Mouse (Mus musculus): ENCODE measurements at regions not wholly inside any gene's neighbourhood (a gene's known extent, or its start where the extent isn't known, plus 50 kb on each side); places are given as distances from the start of the nearest gene placed in this dataset.
"Not testable (repeated sequence)": the region's sequence is repeated elsewhere in the genome, so short reads cannot be mapped to it uniquely, and the experiment has no call there.

DNA sequence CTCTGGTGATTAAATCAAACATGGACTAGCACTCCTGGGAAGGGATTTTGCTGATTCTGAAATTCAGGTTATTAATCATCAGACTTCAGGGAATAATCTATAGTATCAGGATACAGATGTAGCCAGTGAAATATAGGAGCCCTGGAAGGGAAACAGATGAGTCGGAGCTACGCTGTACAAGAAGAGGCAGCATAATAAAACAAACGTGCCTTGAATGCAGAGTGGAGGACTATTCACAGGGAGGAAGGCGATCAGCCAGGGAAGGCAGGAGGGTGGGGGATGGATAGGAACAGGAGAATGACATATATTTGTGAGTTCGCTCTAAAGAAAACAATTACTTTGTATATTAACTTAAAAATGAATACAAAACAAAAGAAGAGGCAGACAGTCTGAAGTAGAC, 286.6 kb upstream of the Got2 start:
- DNase-seq (ENCODE audit: low spot score in 2 of 2) = no peak

DNA sequence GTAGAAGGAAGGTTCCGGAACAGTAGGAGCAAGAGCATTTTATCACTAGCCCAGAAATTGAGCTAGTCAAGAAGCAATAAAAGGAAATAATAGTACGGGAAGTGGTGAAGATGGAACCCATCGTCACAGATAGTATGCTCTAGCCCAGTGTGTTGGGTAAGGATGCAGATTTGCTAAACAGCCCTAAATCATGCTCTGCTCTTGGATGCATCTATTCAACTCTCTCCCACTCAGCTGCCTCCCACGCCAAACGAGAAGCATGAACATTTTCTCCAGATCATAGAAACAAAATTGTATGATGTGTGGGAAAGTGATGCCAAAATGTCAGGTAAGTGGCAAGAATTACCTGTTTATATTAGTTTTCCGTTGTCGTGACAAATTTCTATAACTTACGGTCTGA, 276.6 kb upstream of the Got2 start:
- no peak for DNase-seq (ENCODE audit: low spot score in 2 of 2)

DNA sequence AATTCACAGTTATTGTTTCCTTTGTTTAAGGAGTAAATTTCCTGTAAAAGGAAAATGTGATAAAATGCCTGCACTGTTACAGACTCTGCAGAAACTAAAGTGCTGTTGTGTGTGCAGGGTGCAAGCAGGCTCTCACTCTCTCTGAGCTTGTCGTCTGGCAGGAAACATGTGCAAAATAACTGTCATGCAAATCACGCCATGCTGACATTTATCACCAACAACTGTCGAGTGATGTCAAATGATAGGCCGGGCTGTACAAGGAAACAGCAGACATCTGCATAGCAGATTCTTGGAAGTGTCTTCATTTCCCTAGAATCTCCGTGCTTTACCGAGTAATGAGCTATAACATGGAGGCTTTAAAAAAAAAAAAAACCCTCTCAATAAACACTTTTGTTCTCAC, 271.6 kb upstream of the Got2 start:
- DNase-seq (ENCODE audit: low spot score in 2 of 2) = no peak

DNA sequence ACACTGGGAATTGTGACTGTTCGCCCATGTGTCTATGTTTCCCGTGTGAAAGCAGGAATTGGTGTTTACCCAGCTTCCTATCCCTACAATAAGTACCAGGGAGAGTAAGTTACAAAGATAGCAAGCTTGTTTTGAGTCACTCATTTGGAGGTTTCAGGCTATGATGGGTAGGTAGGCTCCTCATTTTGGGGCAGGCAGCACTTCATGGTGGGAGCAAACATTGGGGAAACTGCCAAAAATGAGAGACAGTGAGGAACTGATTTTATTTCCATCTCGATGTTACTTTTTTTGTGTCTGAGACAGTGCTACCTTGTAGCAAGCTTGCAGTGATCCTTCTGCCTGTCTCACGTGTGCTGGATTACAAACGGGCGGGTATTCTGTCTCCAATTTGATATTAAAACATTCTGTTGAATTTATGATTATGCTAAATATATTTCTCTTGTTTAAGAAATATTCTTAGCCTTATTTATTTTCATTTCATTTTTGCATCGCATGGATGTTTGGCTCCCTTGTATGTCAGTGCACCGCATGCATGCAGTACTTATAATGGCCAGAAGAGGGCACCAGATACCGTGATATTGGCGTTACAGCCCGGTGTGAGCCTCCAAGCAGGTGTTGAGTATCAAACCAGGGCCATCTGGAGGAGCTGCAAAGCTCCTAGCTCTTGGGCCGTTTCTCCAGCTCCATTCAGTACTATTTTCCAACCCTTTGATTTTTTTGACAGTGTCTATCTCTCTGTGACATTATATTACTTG, 264.3 kb upstream of the Got2 start:
- DNase-seq (ENCODE audit: low spot score in 2 of 2) = peak; percentile 40 to 55

DNA sequence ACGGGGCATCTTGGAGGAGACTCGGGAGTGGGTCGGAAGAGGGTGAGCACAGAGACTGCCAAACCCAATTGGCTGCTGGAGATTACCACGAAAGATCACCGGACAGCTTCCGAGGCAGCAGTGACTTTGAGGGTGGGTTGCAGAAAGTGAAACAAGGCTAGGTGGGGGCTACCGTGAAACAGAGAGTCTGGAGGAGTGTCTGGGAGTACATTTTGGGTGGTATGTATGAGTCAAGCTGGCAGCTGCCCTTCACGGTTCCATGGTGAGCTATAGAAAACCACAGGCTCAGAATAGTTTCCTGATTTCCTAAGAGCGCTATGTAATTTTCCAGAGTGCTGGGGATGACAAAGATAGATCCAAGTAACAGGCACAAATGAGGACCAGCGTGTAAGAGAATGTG, 263.7 kb upstream of the Got2 start:
- DNase-seq (ENCODE audit: low spot score in 2 of 2) = no peak

DNA sequence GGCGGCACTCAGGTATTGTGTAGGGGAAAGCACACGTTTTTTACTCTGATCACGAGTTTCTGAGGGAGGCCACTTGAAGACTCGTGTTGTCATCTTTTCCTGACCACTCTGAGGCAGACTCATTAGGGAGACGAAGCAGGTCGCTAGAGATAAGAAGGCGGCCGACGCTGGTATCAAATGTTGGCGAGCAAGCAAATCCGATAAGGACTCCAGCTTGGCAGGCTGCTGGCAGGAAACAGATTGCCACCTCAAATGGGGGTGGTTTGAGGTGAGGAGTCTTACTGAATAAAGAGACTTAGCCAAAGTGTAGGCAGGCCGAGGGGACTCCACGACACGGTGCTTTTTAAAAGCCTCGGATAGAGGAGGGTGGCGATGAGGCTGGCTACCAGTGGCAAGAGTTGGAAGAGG, 262.7 kb upstream of the Got2 start:
- no peak for DNase-seq (ENCODE audit: low spot score in 2 of 2)

DNA sequence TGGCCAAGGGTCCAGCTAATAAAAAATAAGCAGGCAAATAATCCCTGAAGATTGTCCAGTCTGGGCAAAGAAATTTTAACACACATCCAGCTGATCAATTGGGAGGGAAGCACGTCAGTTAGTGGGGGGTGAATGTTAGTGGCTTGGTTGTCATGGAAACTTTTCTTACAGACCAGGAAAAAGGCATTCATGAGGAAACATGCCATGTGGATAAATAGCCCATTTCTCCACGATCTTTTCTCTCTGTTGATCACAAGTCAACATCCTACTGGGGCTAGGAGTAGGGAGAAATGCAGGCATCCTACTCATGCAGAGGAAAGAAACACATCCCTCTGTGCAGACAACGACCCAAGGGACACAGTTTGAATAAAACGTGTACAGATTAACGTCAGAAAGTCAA, 243.8 kb upstream of the Got2 start:
- no peak for DNase-seq (ENCODE audit: low spot score in 2 of 2)

DNA sequence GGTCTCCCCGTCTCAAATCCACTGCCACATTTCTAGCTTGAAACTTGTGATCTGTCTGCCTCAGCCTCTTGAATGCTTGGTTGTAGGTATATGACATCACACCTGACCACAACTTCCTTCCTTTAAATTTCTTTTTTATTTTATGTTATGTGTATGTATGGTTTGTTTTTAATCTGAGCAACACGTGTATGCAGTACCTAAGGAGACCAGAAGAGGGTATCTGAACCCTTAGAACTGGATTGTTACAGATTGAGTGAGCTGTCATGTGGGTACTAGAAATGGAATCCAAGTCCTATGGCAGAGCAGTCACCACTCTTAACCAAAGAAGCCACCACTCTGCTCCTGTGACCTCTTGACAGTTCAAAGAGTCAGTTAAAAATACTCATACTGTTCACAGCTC, 240.0 kb upstream of the Got2 start:
- no peak for DNase-seq (ENCODE audit: low spot score in 2 of 2)

DNA sequence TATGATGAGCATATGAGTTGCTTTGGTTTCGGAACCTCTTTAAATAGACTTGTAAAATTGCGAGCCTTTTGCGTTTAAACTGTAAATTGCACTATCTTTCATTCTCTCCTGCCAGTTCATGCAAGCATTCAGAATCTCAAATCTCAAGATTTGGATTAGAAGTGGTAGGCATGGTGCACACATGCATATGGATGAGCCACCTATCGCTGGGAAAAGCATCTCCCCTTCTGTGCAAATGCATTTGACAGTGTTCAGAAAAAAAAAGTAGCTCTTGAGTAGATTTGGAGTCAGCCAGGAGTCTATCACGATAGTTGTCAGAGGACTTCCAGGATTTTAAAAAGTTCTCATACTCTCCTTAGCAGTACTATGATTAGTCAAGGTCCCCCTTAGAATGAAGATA, 212.5 kb upstream of the Got2 start:
- DNase-seq (ENCODE audit: low spot score in 2 of 2) = no peak

DNA sequence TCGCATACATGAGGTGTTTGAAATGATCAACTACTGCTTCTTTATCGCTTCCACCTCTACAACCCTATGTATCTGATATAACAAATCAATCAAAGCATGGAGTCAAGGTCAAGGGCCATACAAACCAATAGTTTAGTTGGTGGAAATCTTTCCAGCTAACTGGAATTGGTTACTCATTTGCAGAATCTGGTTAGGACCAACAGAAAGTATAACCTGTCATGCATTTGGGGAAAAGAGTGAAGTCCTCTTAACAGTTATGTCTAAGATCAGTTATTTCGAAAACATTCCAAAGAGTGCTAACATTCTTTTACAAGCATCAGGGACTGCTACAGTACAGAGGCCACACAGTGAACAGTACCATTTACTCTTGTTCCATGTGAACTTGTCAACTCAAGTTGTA, 204.6 kb upstream of the Got2 start:
- no peak for DNase-seq (ENCODE audit: low spot score in 2 of 2)

DNA sequence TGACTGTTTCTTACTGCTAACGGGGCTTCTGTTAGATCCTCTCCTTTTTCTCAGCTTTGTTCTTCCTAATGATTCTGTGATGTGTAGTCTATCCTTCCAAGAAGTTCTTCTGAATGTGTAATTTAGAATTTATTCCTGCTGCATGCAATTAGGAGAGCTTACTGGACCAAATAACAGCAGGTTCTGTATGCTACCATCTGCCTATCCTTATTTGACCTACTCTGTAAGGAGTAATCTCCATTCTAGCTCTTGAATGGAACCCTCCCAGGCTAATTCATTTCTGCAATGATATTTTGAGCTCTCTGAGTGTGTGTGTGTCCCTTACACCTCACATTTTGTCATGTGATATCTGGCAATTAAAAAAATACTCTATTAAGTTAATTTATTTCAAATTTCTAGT, 201.9 kb upstream of the Got2 start:
- DNase-seq (ENCODE audit: low spot score in 2 of 2) = no peak

DNA sequence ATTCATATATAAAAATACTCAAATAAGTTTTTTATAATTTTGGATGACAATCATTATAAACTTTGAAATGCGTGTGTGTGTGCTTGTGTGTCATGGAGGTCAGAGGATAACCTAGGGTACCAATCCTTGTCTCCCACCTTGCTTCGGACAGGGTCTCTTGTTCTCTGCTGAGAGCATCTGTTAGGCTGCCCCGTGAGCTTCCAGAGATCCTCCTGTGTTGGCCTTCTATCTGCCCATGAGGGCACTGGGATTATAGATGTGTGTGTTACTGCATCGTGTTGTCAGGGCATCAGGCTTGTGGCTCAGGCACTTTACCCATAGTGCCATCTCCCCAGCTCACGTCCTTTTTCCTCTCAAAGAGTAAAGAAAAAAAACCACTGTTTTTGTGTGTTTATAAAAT, 180.0 kb upstream of the Got2 start:
- DNase-seq (ENCODE audit: low spot score in 2 of 2) = no peak

DNA sequence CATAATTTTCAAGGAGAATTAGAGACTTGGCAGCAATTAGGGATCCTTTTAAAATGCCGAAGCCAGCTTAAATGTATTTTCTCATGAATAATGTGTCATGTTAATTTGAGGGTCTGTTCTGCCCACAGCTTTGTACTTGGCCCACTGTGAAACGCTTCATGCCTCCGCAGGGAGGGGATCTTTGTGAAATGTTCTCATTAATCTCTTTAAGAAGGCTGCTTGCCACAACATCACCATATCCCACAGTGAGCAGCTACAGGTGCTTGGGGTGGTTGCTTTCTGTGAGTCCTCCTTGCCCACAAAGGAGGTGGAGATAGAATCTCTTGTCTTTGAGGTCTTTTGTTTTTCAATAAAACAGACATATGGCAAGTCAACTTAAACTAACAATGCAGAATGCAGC, 159.3 kb upstream of the Got2 start:
- no peak for DNase-seq (ENCODE audit: low spot score in 2 of 2)

DNA sequence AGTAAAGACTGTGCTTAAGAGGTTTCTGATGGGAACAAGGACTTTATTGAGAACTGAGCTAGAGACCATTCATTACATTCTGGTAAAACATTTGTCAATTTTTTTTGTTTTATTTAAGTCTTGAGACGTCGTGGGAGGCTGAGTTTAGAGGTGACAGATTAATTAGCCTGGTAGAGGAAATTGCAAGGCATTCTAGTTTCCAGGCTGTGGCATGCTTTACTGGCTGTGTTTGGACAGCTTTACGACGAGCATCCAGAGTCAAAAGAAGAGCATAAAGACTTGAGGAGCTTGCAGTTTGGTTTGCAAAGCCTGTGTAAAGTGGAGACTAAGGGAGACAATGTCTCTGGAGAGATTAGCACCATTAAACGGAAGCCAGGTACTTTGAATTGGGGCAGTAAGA, 154.0 kb upstream of the Got2 start:
- DNase-seq (ENCODE audit: low spot score in 2 of 2) = no peak

DNA sequence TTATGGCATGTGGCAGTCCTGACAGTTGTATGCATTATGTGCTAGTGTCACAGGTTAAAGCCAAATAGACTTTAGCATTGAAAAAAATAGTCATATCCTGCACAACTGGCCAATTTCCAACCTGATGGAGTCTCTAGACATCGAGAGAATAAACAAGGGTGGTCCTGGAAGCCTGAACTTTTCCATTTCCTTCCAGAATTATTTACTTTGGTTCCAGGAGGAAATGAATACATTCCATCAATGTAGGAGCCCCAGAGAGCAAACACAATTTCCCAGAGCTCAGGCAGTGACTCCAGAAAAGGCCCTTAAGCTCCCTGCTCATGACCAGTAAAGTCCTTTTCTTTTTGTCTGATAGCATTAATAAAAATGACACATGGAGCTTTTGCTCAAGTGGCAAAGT, 151.9 kb upstream of the Got2 start:
- DNase-seq (ENCODE audit: low spot score in 2 of 2) = no peak

DNA sequence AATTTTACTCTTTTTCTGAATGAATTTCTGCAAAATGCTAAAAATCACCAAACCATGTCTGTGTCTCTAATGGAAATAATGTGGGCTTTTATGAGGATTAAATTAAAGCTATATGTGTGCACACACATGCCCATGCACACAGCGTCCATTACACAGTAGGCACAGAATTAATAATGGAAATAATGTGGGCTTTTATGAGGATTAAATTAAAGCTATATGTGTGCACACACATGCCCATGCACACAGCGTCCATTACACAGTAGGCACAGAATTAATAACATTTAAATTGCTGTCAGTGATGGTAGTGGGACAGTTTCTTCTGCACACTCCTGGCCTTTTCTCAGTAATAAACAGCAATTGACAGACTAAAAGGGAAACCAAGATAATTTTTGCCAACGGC, 130.4 kb upstream of the Got2 start:
- not testable (repeated sequence) for DNase-seq (ENCODE audit: low spot score in 2 of 2)

DNA sequence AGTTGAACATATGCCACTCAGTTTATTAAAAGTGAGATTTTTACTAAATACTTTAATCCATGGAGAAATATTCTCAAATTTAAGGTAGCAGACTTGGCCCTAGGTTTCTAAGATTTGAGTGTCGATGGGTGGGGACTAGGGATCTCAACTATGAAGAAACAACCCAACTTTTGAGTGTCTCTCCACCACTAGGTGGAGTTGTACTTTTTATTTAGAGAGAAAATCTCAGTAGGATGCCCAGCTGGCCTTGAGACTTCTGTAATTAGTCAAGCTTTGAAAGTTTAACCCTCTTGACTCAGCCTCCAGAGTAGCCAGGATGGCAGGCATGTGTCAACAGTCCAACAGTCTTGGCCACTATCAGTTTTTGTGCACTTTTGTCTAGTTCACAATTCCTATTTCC, 123.7 kb upstream of the Got2 start:
- no peak for DNase-seq (ENCODE audit: low spot score in 2 of 2)

DNA sequence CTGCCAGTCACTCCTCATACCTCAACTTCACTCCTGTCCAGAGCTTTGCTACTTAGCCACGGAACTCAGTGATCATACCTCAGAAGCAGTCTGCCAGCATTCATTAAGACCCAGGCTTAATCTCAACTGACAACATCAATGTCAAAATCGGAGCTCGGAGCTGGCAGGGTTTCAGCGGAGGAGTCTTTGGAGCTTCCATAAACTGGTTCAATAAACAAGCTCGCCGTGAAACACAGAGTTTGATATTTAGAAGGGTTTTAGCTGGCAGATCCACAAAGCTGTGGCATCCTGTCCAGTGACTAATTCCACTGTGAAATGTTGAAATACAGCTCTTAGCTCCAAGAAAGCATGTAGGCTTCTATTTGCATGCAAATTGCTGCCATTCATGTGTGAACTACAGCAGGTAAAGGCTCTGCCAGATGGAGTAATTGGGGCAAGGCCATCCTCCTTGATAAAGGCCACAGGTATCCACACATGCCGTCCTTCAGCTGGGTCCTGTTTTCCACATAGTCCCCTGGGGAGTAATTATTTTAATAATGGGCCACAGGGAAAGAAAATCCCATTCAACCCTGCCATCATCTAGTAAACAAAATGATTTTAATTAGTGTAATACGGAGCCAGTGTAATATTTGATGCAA, 103.6 kb upstream of the Got2 start:
- DNase-seq (ENCODE audit: low spot score in 2 of 2) = no peak

DNA sequence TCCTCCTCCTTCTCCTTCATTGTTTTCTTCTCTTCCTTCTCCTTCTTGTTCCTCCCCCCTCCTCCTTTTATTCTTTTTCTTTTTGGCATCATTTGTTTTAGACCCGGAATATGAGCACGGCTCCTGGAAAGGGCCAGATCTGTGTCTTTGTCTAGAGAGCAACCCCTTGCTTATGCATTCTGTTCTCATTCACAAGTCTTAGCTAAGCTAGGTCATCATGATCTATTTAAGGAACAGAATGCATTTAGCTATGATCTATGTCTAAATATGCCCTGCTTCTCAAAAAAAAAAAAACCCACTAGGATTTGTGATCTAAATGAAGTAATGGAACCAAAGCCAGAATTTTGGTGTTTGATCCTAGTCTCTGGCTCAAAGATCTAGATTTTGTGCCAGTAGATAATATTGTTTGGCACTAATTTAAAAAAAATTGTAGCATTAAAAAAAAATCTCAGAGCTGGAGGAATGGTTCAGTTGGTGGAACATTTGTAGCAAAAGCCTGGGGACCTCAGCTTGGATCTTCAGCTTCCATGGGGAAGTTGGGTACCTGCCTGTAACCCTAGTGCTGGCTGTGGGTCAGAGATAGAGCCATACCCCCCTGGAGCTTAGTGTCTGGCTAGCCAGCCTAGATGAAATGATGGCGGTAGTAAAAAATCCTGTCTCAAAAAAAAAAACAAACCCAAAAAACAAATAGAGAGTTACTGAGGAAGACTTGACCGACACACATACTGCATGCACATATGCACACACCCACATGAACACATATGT, 100.5 kb upstream of the Got2 start:
- DNase-seq (ENCODE audit: low spot score in 2 of 2) = no peak

DNA sequence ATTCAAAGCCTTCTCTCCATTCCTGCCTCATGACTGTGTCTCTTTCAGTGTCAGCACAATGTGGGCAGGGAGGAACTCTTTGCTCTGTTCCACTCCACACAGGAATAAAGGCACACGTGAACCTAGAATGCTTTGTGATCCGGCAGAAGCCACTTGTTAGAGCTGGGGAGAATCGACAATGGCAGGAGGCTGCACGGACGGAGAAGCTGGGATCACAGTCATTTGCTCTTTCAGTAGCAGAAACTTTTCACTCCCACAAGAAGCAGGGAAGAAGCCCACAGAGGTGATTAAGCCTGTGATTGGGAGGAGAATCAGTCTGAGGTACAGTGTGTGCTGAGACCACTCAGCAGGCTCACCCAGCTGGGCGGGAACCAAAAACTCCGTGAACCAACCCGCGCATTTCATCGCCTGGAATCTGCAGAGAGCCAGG, 98.7 kb upstream of the Got2 start:
- DNase-seq (ENCODE audit: low spot score in 2 of 2) = no peak

DNA sequence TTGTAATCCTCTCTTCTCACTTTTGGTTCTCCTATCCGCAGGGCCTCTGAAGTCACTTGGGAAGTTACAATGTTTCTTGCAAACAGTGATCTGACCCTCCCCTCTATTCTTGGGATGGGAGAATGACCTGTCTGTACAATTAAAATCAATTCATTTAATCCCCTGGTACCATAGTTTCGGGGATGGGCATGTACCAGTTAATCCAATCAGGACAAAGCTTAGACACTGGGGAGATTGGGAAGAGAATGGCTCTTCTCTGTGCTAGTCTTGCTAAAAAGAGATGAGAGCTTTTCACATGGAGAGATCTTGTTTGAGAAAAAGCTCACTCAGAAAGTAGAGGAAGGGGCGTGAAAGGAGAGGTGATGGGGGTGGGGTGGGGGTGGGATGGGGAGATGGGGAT, 98.1 kb upstream of the Got2 start:
- DNase-seq (ENCODE audit: low spot score in 2 of 2) = no peak

DNA sequence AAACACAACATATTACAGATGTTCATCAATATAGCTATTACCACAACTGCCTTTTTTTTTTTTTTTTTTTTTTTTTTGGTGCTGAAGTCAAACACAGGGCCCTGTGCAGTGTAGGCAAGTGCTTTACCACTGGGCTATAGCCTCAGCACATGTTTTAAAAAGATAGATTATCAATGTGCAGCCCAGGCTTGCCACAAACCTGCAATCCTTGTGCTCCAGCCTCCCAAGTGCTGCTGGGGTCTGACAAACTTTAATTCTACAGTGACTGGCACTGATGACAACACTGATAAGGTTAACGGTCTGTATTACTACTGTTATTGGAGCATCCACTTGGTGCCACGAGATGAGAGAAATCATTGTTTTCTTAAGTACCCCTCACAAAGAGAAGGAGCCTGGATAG, 95.3 kb upstream of the Got2 start:
- DNase-seq (ENCODE audit: low spot score in 2 of 2) = no peak
